Mouse (Mus musculus): Measurements from ENCODE around the gene Lmtk3. TPM values are rescaled to one million over a fixed set of nuclear protein-coding genes. Genes with fewer than 3 reads are reported as not detected.

The Lmtk3 gene
- polyA plus RNA-seq (2014; fragmentation: Nextera tagmentation; extraction: Ambion mirVana) = 0.31 and 1.1 TPM in 2 replicates

GRCm38 (mm10) chr7:45783511-45784091 lies at the start of gene Lmtk3:
Gene Lmtk3 (plus strand): TSS chr7:45783738.
- peak within 1 kb of the TSS; percentile 60 to 65 for H3K4me3 ChIP-seq (ENCODE audit: control insufficient read depth in 1 of 2, insufficient read depth in 1 of 2, low read depth in 1 of 2, low read length in 2 of 2)
- no peaks in the 10 kb centered on the region for H3K9me3 ChIP-seq (ENCODE audit: control insufficient read depth, low read length)
- WGBS = under 1% methylated on average over 38 of the region's 38 CpGs
- ATAC-seq (ENCODE audit: insufficient number of reproducible peaks, insufficient read depth, low FRiP score, low read depth) = 0 out of 2 replicates have a peak, but pooled peaks have one; percentile 28
- peaks cover 69% of the 10 kb centered on the region for H3K27me3 ChIP-seq (ENCODE audit: control insufficient read depth, insufficient read depth, low read length)
- peak within 1 kb of the TSS; percentile 76 for H3K4me2 ChIP-seq (ENCODE audit: low read length)
- peaks cover 9 to 18% of the 10 kb centered on the region in 2 experiments; a peak in 2 of 4 replicates for H3K4me1 ChIP-seq (ENCODE audit: control insufficient read depth in 2 of 2, insufficient read depth in 2 of 2, low read length in 2 of 2)
- peak within 1 kb of the TSS; percentile 73 for H3K9ac ChIP-seq (ENCODE audit: low read length)
- H3K27ac ChIP-seq (replicated peaks in 1 of 2; ENCODE audit: control insufficient read depth in 1 of 2, insufficient read depth in 1 of 2, low read depth in 2 of 2, low read length in 2 of 2) = no peak within 1 kb of the TSS
- H3K36me3 ChIP-seq (ENCODE audit: control insufficient read depth, insufficient read depth, low read length) = no peaks in the 10 kb centered on the region

DNA sequence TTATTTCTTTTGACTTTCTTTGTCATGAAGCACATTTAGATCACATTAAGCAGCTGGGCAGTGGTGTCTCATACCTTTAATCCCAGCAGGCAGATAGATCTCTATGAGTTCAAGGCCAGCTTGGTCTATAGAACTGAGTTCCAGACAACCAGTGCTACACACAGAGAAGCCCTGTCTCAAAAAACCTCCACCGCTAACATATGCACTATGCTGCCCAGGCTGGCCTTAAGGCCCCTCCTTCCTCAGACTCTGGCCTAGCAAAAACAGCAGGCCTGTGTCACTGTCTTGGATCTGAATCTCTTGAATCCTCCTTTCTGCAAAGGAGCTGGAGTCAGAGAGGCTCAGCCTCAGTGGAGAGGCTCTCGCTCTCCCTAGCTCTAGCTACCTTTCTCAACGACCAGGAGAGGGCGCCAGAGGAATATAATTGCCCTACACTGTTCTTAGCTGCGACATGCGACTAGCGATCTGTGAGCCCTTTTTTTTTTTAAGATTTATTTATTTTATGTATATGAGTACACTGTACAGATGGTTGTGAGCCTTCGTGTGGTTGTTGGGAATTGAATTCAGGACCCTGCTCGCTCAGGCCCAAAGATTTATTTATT lies 44.3 kb upstream of the Lmtk3 start:
- H3K4me3 ChIP-seq (ENCODE audit: control insufficient read depth in 1 of 2, insufficient read depth in 1 of 2, low read depth in 1 of 2, low read length in 2 of 2) = no peak overlapping the region
- no peaks in the 10 kb centered on the region for H3K27me3 ChIP-seq (ENCODE audit: control insufficient read depth, insufficient read depth, low read length)
- H3K36me3 ChIP-seq (ENCODE audit: control insufficient read depth, insufficient read depth, low read length) = no peaks in the 10 kb centered on the region
- peak; percentile 34; the same call in 1 of the 2 replicates for ATAC-seq (ENCODE audit: insufficient number of reproducible peaks, insufficient read depth, low FRiP score, low read depth)
- no peak overlapping the region for H3K9ac ChIP-seq (ENCODE audit: low read length)
- no peaks in the 10 kb centered on the region for H3K9me3 ChIP-seq (ENCODE audit: control insufficient read depth, low read length)
- H3K4me1 ChIP-seq (ENCODE audit: control insufficient read depth in 2 of 2, insufficient read depth in 2 of 2, low read length in 2 of 2) = peaks cover 0 to 3% of the 10 kb centered on the region in 2 experiments; a peak in 1 of 4 replicates
- no peak overlapping the region for H3K4me2 ChIP-seq (ENCODE audit: low read length)
- H3K27ac ChIP-seq (replicated peaks in 1 of 2; ENCODE audit: control insufficient read depth in 1 of 2, insufficient read depth in 1 of 2, low read depth in 2 of 2, low read length in 2 of 2) = no peak overlapping the region
- 5% methylated on average over 9 of the region's 9 CpGs for WGBS

- Histone ChIP-seq H3K4me2 (ENCODE audit: low read length) (no peak overlapping the region), H3K27ac (replicated peaks in 1 of 2; ENCODE audit: control insufficient read depth in 1 of 2, insufficient read depth in 1 of 2, low read depth in 2 of 2, low read length in 2 of 2) (no peak overlapping the region), H3K4me3 (ENCODE audit: control insufficient read depth in 1 of 2, insufficient read depth in 1 of 2, low read depth in 1 of 2, low read length in 2 of 2) (no peak overlapping the region), H3K9me3 (ENCODE audit: control insufficient read depth, low read length) (no peaks in the 10 kb centered on the region), H3K36me3 (ENCODE audit: control insufficient read depth, insufficient read depth, low read length) (no peaks in the 10 kb centered on the region), H3K27me3 (ENCODE audit: control insufficient read depth, insufficient read depth, low read length) (no peaks in the 10 kb centered on the region), H3K9ac (ENCODE audit: low read length) (no peak overlapping the region), H3K4me1 (ENCODE audit: control insufficient read depth in 2 of 2, insufficient read depth in 2 of 2, low read length in 2 of 2) (peaks cover 0 to 3% of the 10 kb centered on the region in 2 experiments; a peak in 1 of 4 replicates)
- WGBS = 63% methylated on average over 10 of the region's 10 CpGs
- no peak for ATAC-seq (ENCODE audit: insufficient number of reproducible peaks, insufficient read depth, low FRiP score, low read depth)
Observed at GRCm38 (mm10) chr7:45739820-45740219, 43.7 kb upstream of the Lmtk3 start.

DNA sequence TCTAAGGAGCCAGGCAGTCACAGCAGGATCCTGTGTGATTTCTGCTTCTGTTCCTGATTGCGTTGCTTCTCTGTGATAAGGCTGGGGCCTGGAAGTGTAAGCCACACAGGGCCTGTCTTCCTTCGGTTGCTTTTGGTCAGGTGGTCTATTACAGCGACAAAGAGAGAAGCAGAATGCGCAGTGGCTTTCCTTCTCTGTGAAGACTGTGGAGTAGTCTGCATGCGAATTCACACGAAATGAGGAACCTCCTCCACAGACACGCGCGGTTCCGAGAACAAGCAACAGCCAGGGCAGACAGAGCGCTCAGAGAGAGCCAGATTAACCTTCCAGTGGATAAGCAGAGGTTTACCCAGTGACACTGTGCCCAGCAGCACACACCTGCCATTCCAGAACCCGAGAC lies 42.2 kb upstream of the Lmtk3 start:
- Histone ChIP-seq H3K9ac (ENCODE audit: low read length) (0 out of 2 replicates have a peak overlapping the region, but pooled peaks have one; percentile 27), H3K9me3 (ENCODE audit: control insufficient read depth, low read length) (no peaks in the 10 kb centered on the region), H3K27me3 (ENCODE audit: control insufficient read depth, insufficient read depth, low read length) (no peaks in the 10 kb centered on the region), H3K4me3 (ENCODE audit: control insufficient read depth in 1 of 2, insufficient read depth in 1 of 2, low read depth in 1 of 2, low read length in 2 of 2) (no peak overlapping the region), H3K27ac (replicated peaks in 1 of 2; ENCODE audit: control insufficient read depth in 1 of 2, insufficient read depth in 1 of 2, low read depth in 2 of 2, low read length in 2 of 2) (no peak overlapping the region), H3K4me1 (ENCODE audit: control insufficient read depth in 2 of 2, insufficient read depth in 2 of 2, low read length in 2 of 2) (peaks cover 0 to 3% of the 10 kb centered on the region in 2 experiments; a peak in 1 of 4 replicates), H3K36me3 (ENCODE audit: control insufficient read depth, insufficient read depth, low read length) (no peaks in the 10 kb centered on the region), H3K4me2 (ENCODE audit: low read length) (no peak overlapping the region; the same call in 1 of the 2 replicates)
- no peak for ATAC-seq (ENCODE audit: insufficient number of reproducible peaks, insufficient read depth, low FRiP score, low read depth)
- 73% methylated on average over 12 of the region's 12 CpGs for WGBS

GRCm38 (mm10) chr7:45741777-45742176 lies 41.8 kb upstream of the Lmtk3 start:
- Histone ChIP-seq H3K36me3 (ENCODE audit: control insufficient read depth, insufficient read depth, low read length) (no peaks in the 10 kb centered on the region), H3K9me3 (ENCODE audit: control insufficient read depth, low read length) (no peaks in the 10 kb centered on the region), H3K4me1 (ENCODE audit: control insufficient read depth in 2 of 2, insufficient read depth in 2 of 2, low read length in 2 of 2) (peaks cover 0 to 3% of the 10 kb centered on the region in 2 experiments; a peak in 1 of 4 replicates), H3K4me2 (ENCODE audit: low read length) (peak overlapping the region; percentile 55), H3K4me3 (ENCODE audit: control insufficient read depth in 1 of 2, insufficient read depth in 1 of 2, low read depth in 1 of 2, low read length in 2 of 2) (peak overlapping the region; percentile 24 to 29; a peak in 3 of 4 replicates), H3K9ac (ENCODE audit: low read length) (peak overlapping the region; percentile 27; the same call in 1 of the 2 replicates), H3K27ac (replicated peaks in 1 of 2; ENCODE audit: control insufficient read depth in 1 of 2, insufficient read depth in 1 of 2, low read depth in 2 of 2, low read length in 2 of 2) (no peak overlapping the region), H3K27me3 (ENCODE audit: control insufficient read depth, insufficient read depth, low read length) (no peaks in the 10 kb centered on the region)
- no peak for ATAC-seq (ENCODE audit: insufficient number of reproducible peaks, insufficient read depth, low FRiP score, low read depth)
- 39% methylated on average over 11 of the region's 11 CpGs for WGBS

DNA sequence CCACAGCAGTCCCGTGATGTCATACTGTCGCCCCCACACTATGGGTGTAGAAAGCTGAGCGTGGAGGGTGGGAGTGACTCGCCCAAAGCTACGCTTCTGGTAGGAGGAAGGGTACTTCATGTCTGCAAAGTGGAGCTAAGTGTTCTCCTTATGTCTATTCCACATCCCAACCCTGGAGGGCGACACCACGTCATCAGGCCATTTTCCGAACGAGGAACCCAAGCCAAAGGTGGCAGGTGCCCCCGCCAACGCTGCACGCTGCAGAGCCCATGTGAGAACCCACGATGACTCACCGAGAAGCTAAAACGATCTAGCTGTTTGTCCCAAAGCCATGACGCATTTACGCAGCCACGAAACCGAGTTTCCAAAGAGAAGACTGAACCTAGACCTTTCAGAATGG lies 41.2 kb upstream of the Lmtk3 start:
- Histone ChIP-seq H3K4me1 (ENCODE audit: control insufficient read depth in 2 of 2, insufficient read depth in 2 of 2, low read length in 2 of 2) (peaks cover 0 to 3% of the 10 kb centered on the region in 2 experiments; a peak in 1 of 4 replicates), H3K4me2 (ENCODE audit: low read length) (peak overlapping the region; percentile 55), H3K9me3 (ENCODE audit: control insufficient read depth, low read length) (no peaks in the 10 kb centered on the region), H3K27me3 (ENCODE audit: control insufficient read depth, insufficient read depth, low read length) (no peaks in the 10 kb centered on the region), H3K4me3 (ENCODE audit: control insufficient read depth in 1 of 2, insufficient read depth in 1 of 2, low read depth in 1 of 2, low read length in 2 of 2) (peak overlapping the region; percentile 24 to 29; a peak in 3 of 4 replicates), H3K36me3 (ENCODE audit: control insufficient read depth, insufficient read depth, low read length) (no peaks in the 10 kb centered on the region), H3K27ac (replicated peaks in 1 of 2; ENCODE audit: control insufficient read depth in 1 of 2, insufficient read depth in 1 of 2, low read depth in 2 of 2, low read length in 2 of 2) (no peak overlapping the region), H3K9ac (ENCODE audit: low read length) (no peak overlapping the region)
- ATAC-seq (ENCODE audit: insufficient number of reproducible peaks, insufficient read depth, low FRiP score, low read depth) = no peak
- WGBS = 32% methylated on average over 19 of the region's 19 CpGs

- 23% methylated on average over 2 of the region's 2 CpGs for WGBS
- H3K27me3 ChIP-seq (ENCODE audit: control insufficient read depth, insufficient read depth, low read length) = no peaks in the 10 kb centered on the region
- ATAC-seq (ENCODE audit: insufficient number of reproducible peaks, insufficient read depth, low FRiP score, low read depth) = no peak
- H3K27ac ChIP-seq (replicated peaks in 1 of 2; ENCODE audit: control insufficient read depth in 1 of 2, insufficient read depth in 1 of 2, low read depth in 2 of 2, low read length in 2 of 2) = no peak overlapping the region
- peaks cover 5 to 9% of the 10 kb centered on the region in 2 experiments; a peak in 2 of 4 replicates for H3K4me1 ChIP-seq (ENCODE audit: control insufficient read depth in 2 of 2, insufficient read depth in 2 of 2, low read length in 2 of 2)
- H3K4me3 ChIP-seq (ENCODE audit: control insufficient read depth in 1 of 2, insufficient read depth in 1 of 2, low read depth in 1 of 2, low read length in 2 of 2) = no peak overlapping the region
- H3K4me2 ChIP-seq (ENCODE audit: low read length) = no peak overlapping the region
- no peaks in the 10 kb centered on the region for H3K9me3 ChIP-seq (ENCODE audit: control insufficient read depth, low read length)
- no peaks in the 10 kb centered on the region for H3K36me3 ChIP-seq (ENCODE audit: control insufficient read depth, insufficient read depth, low read length)
- no peak overlapping the region for H3K9ac ChIP-seq (ENCODE audit: low read length)
Observed at GRCm38 (mm10) chr7:45744387-45744786, 39.2 kb upstream of the Lmtk3 start.

Data from heart, embryonic 14.5 days (tissue).